Mouse (Mus musculus) heart, embryonic 10.5 days (tissue): ENCODE data around the gene Ybx2. TPM values are rescaled to one million over a fixed set of nuclear protein-coding genes. Genes with fewer than 3 reads are reported as not detected.
"Not testable (repeated sequence)": the region's sequence is repeated elsewhere in the genome, so short reads cannot be mapped to it uniquely, and the experiment has no call there.

Source experiments
- DNase-seq: peaks from one replicate; pipeline ENCODE4 v3.0.0-alpha.2; 2017; ENCODE audit warnings: low spot score
- H3K27ac ChIP-seq: fragments of 300-500 bp; sonication (generic); 2 replicates; pipeline ENCODE4 v1.5.1; 2016; ENCODE audit warnings: mild to moderate bottlenecking
- H3K27me3 ChIP-seq: fragments of 300-500 bp; sonication (generic); 2 replicates; pipeline ENCODE4 v1.6.1; 2016; ENCODE audit warnings: mild to moderate bottlenecking; ENCODE audit not compliant: poor library complexity, insufficient read depth, severe bottlenecking
- H3K36me3 ChIP-seq: fragments of 300-500 bp; sonication (generic); 2 replicates; pipeline ENCODE4 v1.6.1; 2016; ENCODE audit warnings: mild to moderate bottlenecking, moderate library complexity
- H3K4me1 ChIP-seq: fragments of 300-500 bp; sonication (generic); 2 replicates; pipeline ENCODE4 v1.6.1; 2016; ENCODE audit warnings: mild to moderate bottlenecking
- H3K4me3 ChIP-seq: fragments of 300-500 bp; sonication (generic); 2 replicates; pipeline ENCODE4 v1.5.1; 2016; ENCODE audit warnings: mild to moderate bottlenecking, moderate library complexity
- H3K9me3 ChIP-seq: fragments of 300-500 bp; sonication (generic); 2 replicates; pipeline ENCODE4 v1.6.1; 2016; ENCODE audit warnings: mild to moderate bottlenecking, moderate library complexity
- WGBS: fragments of 180-500 bp; shearing (Covaris S2); methylation state at CpG from one replicate; pipeline ENCODE4 v1.1.7; 2016; 5-methylcytosine and 5-hydroxymethylcytosine counted together
- polyA plus RNA-seq: library from polyadenylated mRNA; unstranded; fragments of >200 nt; fragmentation: Nextera tagmentation; extraction: Ambion mirVana; gene quantifications from 2 replicates; pipeline ENCODE4 v1.2.1, GENCODE M21; 2016

Ybx2 gene
- polyA plus RNA-seq, 1 experiment from 2014 or later: 1.8 TPM

DNA sequence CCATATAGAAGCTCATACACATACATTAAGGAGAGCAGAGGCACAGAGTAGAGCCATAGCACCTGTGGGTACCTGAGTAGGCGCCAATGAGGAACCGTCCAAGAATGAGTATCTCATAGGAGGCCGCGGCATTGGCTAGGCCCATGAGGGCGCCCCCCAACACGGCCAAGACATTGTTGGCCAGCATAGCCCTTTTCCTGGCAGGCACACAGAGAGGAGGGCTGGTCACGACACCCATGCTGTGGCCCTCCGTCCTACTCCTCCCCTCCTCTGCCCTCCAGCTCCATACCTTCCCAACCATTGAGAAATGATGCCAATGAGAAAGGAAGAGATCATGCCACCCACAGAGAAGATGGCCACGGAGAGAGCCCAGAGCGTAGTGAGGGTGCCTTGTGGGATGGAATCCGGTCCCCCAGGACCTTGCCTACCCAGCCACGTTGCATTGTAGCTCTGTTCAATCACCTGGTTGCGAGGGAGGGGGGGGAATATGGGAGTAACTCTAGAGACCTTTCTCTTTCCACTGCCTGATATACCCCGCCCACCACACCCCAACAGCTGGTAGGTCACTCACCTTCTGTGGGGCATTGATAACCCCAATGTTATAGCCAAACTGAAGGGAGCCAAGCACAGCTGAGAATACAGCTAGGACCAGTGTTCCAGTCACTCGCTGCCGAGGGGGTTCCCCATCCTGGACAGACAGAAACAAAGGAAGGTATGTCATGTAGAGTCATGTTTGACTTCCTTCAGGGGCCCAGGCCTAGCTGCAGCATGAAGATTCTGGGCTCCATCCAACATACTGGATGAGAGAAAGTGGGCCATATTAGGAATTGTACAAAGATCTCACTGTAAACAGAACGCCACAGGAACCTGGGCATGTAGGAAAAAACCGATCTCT lies 10.6 kb downstream of the Ybx2 start:
- 88% methylated on average over 18 of the region's 18 CpGs for WGBS
- Histone ChIP-seq H3K9me3 (no peaks in the 10 kb centered on the region), H3K27ac (peak overlapping the region; percentile 91), H3K36me3 (peaks cover 41% of the 10 kb centered on the region), H3K4me3 (peak overlapping the region; percentile 70), H3K27me3 (peaks cover 42% of the 10 kb centered on the region), H3K4me1 (peaks cover 34% of the 10 kb centered on the region)
- peak; percentile 85 for DNase-seq

DNA sequence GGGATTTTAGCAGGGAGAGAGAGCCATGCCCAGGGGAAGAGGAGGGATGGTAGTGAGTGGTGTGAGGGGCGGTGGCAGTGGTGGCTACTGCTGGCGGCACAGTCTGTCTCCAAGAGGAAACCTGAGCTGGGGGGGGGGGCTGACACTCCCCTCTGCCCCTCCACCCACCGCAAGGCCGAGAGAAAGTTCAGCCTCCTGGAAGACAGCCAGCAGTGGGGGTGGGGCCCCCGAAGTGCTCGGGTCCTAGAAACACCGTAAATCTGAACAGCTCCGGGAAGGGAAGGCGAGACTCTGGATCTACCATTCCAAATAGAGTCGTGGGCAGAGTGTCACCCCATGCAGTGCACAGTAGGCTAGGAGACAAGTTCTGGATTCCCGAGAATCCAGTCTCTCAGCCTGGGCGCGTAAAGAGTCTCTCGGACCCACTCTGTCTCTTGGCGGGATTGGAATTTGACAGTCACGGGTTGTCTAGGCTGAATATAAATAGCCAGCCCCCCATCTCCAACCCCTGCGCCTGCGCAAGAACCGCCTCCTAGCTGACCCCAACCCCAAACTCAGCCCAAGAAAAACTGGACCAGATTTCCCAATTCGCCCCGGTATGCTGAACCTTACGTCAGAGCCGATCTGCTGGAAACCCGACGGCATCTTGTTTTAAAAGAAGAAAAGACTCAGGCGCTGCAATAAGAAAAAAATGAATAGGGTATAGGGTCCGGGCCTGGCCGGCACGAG lies 11.9 kb downstream of the Ybx2 start:
- Histone ChIP-seq H3K36me3 (peaks cover 39% of the 10 kb centered on the region), H3K27ac (peak overlapping the region; percentile 91), H3K4me1 (peaks cover 34% of the 10 kb centered on the region), H3K9me3 (no peaks in the 10 kb centered on the region), H3K4me3 (peak overlapping the region; percentile 70), H3K27me3 (peaks cover 43% of the 10 kb centered on the region)
- WGBS: 2% methylated on average over 29 of the region's 29 CpGs
- DNase-seq: peak; percentile 82

DNA sequence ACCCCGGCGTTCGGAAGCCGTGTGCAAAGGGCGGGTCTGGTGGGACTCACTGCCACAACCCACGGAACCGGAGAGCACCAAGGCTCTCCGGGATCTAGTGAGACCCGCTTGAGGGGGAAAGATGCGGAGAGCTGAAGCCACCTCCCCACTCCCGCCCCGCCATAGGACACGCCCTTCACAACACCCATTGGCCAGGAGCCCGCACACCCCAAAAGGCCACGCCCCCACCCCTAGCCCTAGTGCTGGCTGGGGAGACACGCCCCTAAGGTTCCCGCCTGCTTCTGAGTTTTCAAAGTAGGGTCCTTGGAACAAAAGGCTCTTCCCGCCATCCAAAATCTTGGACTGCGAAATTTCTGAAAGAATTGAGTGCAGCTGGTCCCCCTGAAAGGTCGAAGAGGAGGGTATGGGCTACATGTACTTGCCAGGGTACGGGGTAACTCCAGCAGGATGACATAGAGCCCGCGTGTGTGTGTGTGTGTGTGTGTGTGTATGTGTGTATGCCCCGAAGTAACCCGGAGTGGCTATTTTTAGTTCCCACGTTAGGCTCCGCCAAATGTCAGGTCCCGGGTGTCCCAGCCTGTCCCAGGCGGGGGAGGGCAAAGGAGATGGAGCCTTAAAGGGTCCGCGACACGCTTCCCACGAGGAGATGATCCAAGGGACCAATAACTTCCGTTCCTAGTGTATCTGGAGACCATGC lies 12.6 kb downstream of the Ybx2 start, which contains the start of gene Slc2a4:
TSS of gene Slc2a4 (minus strand) at position 123 of the 697 bp plus-strand sequence.
- H3K4me3 ChIP-seq: peak within 1 kb of the TSS; percentile 70

DNA sequence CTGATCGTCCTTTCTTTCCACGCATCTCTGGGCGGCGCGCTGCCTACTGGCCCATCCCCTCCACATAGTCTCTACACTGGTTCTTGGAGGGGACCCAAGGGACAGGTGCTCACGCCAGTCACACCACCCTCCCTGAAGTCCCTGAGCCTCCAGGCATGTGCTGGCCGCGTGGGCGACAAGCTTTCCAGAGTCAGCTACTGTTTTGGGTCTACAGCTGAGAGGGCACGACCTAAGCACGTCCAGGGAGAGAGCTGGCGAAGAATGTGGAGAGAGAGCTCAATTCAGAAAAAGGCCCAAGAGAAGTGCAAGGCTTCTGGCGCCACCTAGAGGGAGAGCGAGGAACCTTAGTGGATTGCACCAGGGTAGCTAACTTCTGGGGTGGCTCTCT lies 13.2 kb downstream of the Ybx2 start:
- peaks cover 33% of the 10 kb centered on the region for H3K27me3 ChIP-seq
- peaks cover 38% of the 10 kb centered on the region for H3K4me1 ChIP-seq
- no peaks in the 10 kb centered on the region for H3K9me3 ChIP-seq
- H3K27ac ChIP-seq: peak overlapping the region; percentile 91
- DNase-seq: peak; percentile 94
- peaks cover 27% of the 10 kb centered on the region for H3K36me3 ChIP-seq
- peak overlapping the region; percentile 70 for H3K4me3 ChIP-seq
- WGBS: under 1% methylated on average over 14 of the region's 14 CpGs

More for the DNA sequence above, 12.6 kb downstream of the Ybx2 start, which contains the start of gene Slc2a4:
- Histone ChIP-seq H3K9me3 (no peaks in the 10 kb centered on the region), H3K36me3 (peaks cover 32% of the 10 kb centered on the region), H3K27ac (peak within 1 kb of the TSS; percentile 91), H3K27me3 (peaks cover 36% of the 10 kb centered on the region), H3K4me1 (peaks cover 37% of the 10 kb centered on the region)
- peak; percentile 98 for DNase-seq
- under 1% methylated on average over 34 of the region's 34 CpGs for WGBS

DNA sequence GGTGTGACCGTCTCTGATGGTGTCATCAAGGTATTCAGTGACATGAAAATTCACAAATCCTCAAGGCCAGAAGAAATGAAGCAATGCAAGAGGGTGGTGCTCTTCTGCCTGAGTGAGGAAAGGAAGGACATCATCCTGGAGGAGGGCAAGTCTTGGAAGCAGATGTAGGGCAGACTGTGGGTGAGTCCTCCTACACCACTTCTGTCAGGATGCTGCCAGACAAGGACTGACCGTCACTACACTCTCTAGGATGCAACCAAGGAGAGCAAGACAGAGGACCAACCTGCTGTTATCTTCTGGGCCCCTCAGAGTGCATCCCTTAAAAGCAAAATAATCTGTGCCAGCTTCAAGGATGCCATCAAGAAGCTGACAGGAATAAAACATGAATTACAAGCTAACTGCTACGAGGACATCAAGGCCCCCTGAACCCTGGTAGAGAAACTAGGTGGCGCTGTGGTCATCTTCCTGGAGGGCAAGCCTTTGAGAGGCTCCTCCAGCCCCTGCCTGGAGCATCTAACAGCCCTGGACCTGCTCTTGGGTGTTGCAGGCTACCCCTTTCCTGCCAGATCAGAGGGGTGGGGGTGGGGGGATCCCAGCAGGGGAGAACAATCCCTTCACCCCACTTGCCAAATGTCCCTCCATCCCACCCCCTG lies 15.3 kb downstream of the Ybx2 start:
- Histone ChIP-seq H3K4me1 (peaks cover 31% of the 10 kb centered on the region), H3K36me3 (peaks cover 6% of the 10 kb centered on the region)
- WGBS: 40% methylated on average over 4 of the region's 4 CpGs

DNA sequence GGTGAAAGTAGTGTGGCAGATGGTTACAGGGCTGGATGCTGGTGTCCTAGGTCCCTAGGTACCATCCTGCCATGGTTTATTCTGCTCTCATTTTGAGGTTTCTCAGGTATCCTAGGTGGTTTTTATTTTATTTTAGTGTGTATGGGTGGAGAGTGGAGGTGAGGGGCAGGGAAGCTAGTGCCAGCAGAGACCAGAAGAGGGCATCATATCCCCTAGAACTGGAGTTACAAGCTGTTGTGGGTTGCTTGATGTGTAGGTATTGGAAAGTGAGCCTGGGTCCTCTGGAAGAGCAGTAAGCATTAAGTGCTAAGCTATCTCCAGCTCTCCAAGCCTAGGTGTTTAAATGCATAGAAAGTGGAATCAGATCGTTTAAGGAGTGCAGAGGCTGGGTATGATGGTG lies 16.7 kb downstream of the Ybx2 start:
- 42% methylated on average over 1 of the region's 1 CpGs for WGBS
- peaks cover 18% of the 10 kb centered on the region for H3K4me1 ChIP-seq
- H3K9me3 ChIP-seq: no peaks in the 10 kb centered on the region
- H3K27ac ChIP-seq: no peak overlapping the region
- no peak for DNase-seq
- H3K4me3 ChIP-seq: no peak overlapping the region
- no peaks in the 10 kb centered on the region for H3K36me3 ChIP-seq
- H3K27me3 ChIP-seq: peaks cover 5% of the 10 kb centered on the region; the same call in 1 of the 2 replicates

More for the DNA sequence above, 15.3 kb downstream of the Ybx2 start:
- no peak overlapping the region for H3K4me3 ChIP-seq
- H3K9me3 ChIP-seq: no peaks in the 10 kb centered on the region
- no peak overlapping the region for H3K27ac ChIP-seq
- peaks cover 13% of the 10 kb centered on the region; the same call in 1 of the 2 replicates for H3K27me3 ChIP-seq
- DNase-seq: no peak

DNA sequence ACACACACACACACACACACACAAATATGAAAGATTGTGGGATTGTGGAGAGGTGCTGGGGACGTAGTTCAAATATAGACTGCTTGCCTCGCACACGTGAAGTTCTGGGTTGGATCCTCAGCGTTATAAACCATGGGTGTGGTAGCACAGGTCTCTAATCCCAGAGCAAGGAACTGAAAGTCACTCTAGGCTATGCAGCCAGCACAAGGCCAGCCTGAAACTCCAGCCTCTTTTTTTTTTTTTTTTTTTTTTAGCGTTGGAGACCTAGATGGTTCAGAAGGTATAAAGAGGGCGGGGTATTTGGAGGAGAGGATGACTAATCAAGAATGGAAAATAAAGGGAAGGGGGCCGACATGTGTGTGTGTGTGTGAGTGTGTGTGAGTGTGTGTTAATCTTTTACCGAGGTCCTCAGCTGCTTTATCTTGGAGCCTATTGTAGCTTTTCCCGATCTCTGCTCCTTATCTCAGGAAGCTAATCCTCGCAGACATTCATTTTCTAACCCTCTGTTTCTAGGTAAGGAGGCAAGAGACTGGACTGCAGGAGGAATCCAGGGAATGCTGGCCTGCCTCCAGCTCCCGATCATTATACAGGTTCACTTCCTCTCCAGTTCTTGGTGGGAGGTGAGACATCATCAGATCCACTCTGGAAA lies 17.8 kb downstream of the Ybx2 start:
- no peak for DNase-seq
- Histone ChIP-seq H3K36me3 (no peaks in the 10 kb centered on the region), H3K27me3 (peaks cover 5% of the 10 kb centered on the region; the same call in 1 of the 2 replicates), H3K9me3 (no peaks in the 10 kb centered on the region), H3K27ac (no peak overlapping the region), H3K4me3 (no peak overlapping the region), H3K4me1 (peaks cover 9% of the 10 kb centered on the region)
- WGBS: 41% methylated on average over 11 of the region's 11 CpGs

DNA sequence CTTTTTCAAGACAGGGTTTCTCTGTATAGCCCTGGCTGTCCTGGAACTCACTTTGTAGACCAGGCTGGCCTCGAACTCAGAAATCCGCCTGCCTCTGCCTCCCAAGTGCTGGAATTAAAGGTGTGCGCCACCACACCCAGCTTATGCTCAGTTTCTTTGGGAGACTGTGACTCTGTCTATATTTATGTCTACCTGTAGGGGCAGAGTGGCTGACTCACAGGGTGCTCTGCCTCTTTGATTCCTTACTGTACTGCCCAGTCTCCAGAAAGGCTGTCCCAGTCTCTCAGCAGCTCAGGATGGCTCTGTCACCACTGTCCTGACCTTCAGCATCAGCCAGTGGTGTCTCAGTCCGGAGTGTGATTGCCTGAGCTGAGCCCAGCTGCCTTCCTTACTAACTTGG lies 20.0 kb downstream of the Ybx2 start:
- DNase-seq, H3K4me1 ChIP-seq, H3K4me3 ChIP-seq, H3K27me3 ChIP-seq, H3K27ac ChIP-seq, H3K9me3 ChIP-seq, H3K36me3 ChIP-seq: not testable (repeated sequence)
- 73% methylated on average over 4 of the region's 4 CpGs for WGBS

DNA sequence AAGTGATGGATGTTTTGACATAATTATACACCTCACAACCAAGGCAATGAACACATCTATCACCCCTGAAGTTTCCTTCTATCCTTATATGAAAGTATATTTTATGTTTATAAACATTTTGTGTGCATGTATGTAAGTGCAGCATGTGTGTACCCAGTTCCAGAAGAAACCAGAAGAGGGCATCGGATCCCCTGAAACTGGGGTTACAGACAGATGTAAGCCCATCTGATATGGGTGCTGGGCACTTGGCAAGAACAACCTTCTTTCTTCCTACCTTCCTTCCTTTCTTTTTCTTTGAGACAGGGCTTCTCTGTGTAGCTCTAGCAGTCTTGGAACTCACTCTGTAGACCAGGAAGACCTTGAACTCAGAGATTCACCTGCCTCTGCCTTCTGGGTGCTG lies 20.6 kb downstream of the Ybx2 start:
- Histone ChIP-seq H3K4me3 (no peak overlapping the region), H3K4me1 (peaks cover 4% of the 10 kb centered on the region; the same call in 1 of the 2 replicates), H3K9me3 (no peaks in the 10 kb centered on the region), H3K27ac (no peak overlapping the region), H3K36me3 (no peaks in the 10 kb centered on the region), H3K27me3 (peaks cover 2% of the 10 kb centered on the region; the same call in 1 of the 2 replicates)
- DNase-seq: no peak
- 71% methylated on average over 1 of the region's 1 CpGs for WGBS

DNA sequence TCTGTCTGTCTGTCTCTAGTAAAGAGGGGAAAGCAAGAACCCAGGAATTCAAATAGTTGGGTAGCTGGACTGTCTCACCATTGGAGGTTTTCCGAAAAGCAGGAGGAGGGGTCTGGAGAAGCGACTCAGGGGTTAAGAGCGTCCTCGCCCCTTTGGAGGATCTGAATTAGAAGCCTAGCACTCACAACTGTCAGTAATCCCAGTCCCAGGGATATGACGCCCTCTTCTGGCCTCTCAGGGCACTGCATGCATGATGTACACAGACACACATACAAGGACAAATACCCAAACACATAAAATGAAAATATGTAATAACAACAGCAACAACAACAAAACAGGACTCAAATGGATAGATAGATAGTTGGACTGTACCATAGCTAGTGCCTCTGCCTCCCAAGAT lies 25.0 kb downstream of the Ybx2 start:
- whole genome bisulfite sequencing: 27% methylated on average over 5 of the region's 5 CpGs
- no peak overlapping the region for H3K4me3 ChIP-seq

DNA sequence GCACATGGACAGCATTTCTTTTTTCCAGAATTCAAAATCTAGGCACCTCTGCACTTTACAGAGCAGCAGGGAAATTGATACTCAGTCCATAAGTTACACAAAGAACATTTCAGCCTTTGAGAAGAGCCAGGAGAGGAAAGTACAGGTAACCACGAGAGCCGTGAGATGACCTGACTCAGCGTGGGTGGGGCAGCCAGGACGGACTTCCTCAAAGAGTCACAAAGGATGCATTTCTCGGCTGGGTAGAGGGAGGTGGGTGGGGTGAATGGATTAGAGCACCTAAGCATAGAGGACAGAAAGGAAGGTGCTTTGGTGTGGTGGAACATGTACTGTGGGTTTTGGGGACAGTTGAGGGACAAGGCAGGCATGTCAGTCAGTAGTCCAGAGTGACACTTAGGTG lies 26.2 kb downstream of the Ybx2 start:
- WGBS: 44% methylated on average over 5 of the region's 5 CpGs
- Histone ChIP-seq H3K27ac (no peak overlapping the region), H3K9me3 (no peaks in the 10 kb centered on the region), H3K27me3 (peaks cover 55% of the 10 kb centered on the region), H3K4me3 (no peak overlapping the region), H3K4me1 (peaks cover 20% of the 10 kb centered on the region), H3K36me3 (no peaks in the 10 kb centered on the region)
- DNase-seq: no peak

More for the DNA sequence above, 25.0 kb downstream of the Ybx2 start:
- Histone ChIP-seq H3K9me3 (no peaks in the 10 kb centered on the region), H3K27ac (no peak overlapping the region), H3K27me3 (peaks cover 43% of the 10 kb centered on the region), H3K4me1 (peaks cover 9% of the 10 kb centered on the region), H3K36me3 (no peaks in the 10 kb centered on the region)
- no peak for DNase-seq
